Mouse (Mus musculus): ENCODE data around the gene Pdha2. TPM values are rescaled to one million over a fixed set of nuclear protein-coding genes. Genes with fewer than 3 reads are reported as not detected.

The Pdha2 gene
- not detected in 2 replicates for polyA plus RNA-seq (2015; fragmentation: Nextera tagmentation; extraction: Ambion mirVana)

DNA sequence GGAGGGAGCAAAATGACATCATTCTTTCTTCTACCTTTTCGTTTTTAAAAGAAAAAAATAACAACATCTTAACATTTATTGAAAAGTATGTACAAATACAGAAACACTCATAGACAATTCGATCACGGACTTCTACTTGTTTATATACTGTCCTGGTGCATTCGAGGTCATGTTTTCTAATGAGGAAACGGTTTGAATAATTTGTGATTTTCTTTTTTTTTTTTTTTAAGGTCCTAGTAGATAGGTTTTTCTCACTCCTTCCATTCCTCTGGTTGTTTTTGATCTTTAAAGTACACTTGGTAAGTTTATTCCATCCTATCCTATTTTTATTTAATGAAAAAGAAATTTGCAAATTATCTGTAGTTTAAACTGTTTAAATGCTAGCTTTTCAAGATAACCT, at the start of gene Pdha2:
Pdha2 (minus strand) TSS at position 101 of the 400 bp plus-strand sequence.
- Histone ChIP-seq H3K4me3 (no peak within 1 kb of the TSS), H3K27me3 (no peaks in the 10 kb centered on the region), H3K9ac (no peak within 1 kb of the TSS), H3K27ac (no peak within 1 kb of the TSS), H3K9me3 (no peaks in the 10 kb centered on the region), H3K4me2 (no peak within 1 kb of the TSS), H3K4me1 (no peaks in the 10 kb centered on the region), H3K36me3 (no peaks in the 10 kb centered on the region)
- ATAC-seq (ENCODE audit: insufficient number of reproducible peaks, insufficient read depth, low FRiP score, low TSS enrichment, low read depth) = no peak
- 92% methylated on average over 5 of the region's 5 CpGs for WGBS

DNA sequence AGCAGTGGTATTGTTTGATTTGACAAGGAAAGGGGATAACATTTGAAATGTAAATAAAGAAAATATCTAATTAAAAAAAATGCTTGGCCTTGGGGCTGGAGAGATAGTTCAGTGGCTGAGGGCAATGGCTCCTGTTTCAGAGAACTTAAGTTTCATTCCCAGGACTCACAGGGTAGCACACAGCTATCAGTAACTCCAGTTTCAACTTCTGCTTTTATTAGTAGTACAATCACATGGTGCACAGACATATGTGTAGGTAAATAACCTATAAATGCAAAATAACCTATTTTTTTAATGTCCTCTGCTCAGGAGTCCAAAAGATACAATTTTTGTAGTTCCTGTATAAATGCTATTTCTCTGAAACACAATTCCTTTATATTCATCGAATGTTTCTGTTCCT, 48.4 kb upstream of the Pdha2 start:
- no peak overlapping the region for H3K4me3 ChIP-seq
- no peaks in the 10 kb centered on the region for H3K27me3 ChIP-seq
- H3K36me3 ChIP-seq = no peaks in the 10 kb centered on the region
- H3K9ac ChIP-seq = no peak overlapping the region
- H3K27ac ChIP-seq = no peak overlapping the region
- H3K4me1 ChIP-seq = no peaks in the 10 kb centered on the region
- no peak for ATAC-seq (ENCODE audit: insufficient number of reproducible peaks, insufficient read depth, low FRiP score, low TSS enrichment, low read depth)
- 91% methylated on average over 1 of the region's 1 CpGs for WGBS
- no peaks in the 10 kb centered on the region for H3K9me3 ChIP-seq
- H3K4me2 ChIP-seq = no peak overlapping the region

DNA sequence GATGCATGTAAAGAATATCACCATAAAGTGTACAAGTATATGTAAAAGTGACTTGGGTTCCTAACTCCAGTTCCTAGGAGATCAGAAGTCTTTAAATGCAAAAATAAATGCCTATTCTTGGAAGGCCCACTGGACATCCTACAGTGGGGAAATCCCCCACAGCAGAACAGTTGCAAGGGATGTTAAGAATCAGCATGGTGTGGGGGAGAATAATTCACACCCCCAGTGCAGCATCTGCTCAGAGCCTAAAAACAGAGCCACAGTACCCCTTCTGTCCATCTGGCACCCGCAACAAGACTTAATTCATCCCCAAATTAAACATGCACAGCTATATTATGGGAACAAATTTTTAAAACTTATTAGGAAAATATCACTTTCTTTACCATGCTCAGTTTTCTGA, 39.3 kb upstream of the Pdha2 start:
- no peak for ATAC-seq (ENCODE audit: insufficient number of reproducible peaks, insufficient read depth, low FRiP score, low TSS enrichment, low read depth)
- Histone ChIP-seq H3K4me1 (no peaks in the 10 kb centered on the region), H3K27ac (no peak overlapping the region), H3K9me3 (no peaks in the 10 kb centered on the region), H3K36me3 (no peaks in the 10 kb centered on the region), H3K4me3 (no peak overlapping the region), H3K9ac (no peak overlapping the region), H3K4me2 (no peak overlapping the region), H3K27me3 (no peaks in the 10 kb centered on the region)
- 88% methylated on average over 1 of the region's 1 CpGs for WGBS

DNA sequence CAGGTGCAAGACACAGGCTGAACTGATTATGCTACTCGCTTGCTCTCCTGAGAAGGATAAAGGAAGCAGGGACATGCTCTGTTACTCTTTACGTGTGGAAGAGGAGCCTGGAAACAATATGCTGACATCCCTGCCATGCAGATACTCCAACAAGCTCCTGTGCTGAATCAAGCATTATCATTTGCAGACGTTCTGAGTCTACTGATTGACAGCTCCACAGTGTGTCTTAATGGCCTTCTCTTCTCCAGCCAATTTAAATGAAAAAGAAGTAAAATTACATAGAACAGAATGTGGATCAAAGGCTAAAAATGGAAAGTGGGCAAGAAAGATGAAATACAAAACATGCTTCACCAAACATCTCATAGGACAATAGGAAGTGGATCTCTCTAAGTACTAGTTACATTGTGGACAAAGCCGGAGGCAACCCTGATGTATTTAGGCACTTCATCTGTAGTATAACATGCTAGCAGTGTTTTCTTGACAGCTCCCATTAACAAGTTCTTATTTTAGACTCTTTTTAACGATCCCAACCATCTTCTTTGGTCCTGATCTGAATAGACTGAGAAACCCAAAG, 32.7 kb upstream of the Pdha2 start:
- H3K4me3 ChIP-seq = no peak overlapping the region
- H3K4me1 ChIP-seq = no peaks in the 10 kb centered on the region
- H3K4me2 ChIP-seq = no peak overlapping the region
- ATAC-seq (ENCODE audit: insufficient number of reproducible peaks, insufficient read depth, low FRiP score, low TSS enrichment, low read depth) = no peak
- no peak overlapping the region for H3K9ac ChIP-seq
- H3K9me3 ChIP-seq = no peaks in the 10 kb centered on the region
- WGBS = 43% methylated on average over 5 of the region's 5 CpGs
- no peak overlapping the region for H3K27ac ChIP-seq
- no peaks in the 10 kb centered on the region for H3K36me3 ChIP-seq
- H3K27me3 ChIP-seq = no peaks in the 10 kb centered on the region

DNA sequence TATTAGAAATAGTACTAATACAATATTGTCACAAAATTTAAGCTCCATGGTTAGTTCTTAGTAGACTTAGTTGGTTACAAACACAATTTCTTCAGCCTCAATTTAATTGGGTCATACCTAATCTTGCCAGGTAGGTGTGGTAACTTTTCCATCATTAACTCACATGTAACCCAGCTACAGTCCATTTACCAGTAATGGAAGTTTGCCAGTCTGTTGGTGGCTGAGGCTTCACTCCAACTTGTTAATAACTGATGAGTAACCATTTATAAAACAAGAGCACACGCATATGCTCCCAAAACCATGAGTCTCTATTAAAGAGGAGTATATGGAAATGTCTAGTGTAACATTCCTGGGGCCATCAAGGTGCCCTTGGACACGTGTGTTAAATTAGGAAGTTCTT, 25.9 kb upstream of the Pdha2 start:
- H3K4me2 ChIP-seq = no peak overlapping the region
- WGBS = 73% methylated on average over 2 of the region's 2 CpGs
- no peak for ATAC-seq (ENCODE audit: insufficient number of reproducible peaks, insufficient read depth, low FRiP score, low TSS enrichment, low read depth)
- no peak overlapping the region for H3K4me3 ChIP-seq
- no peaks in the 10 kb centered on the region for H3K9me3 ChIP-seq
- H3K36me3 ChIP-seq = no peaks in the 10 kb centered on the region
- H3K9ac ChIP-seq = no peak overlapping the region
- H3K27me3 ChIP-seq = no peaks in the 10 kb centered on the region
- no peak overlapping the region for H3K27ac ChIP-seq
- H3K4me1 ChIP-seq = no peaks in the 10 kb centered on the region

DNA sequence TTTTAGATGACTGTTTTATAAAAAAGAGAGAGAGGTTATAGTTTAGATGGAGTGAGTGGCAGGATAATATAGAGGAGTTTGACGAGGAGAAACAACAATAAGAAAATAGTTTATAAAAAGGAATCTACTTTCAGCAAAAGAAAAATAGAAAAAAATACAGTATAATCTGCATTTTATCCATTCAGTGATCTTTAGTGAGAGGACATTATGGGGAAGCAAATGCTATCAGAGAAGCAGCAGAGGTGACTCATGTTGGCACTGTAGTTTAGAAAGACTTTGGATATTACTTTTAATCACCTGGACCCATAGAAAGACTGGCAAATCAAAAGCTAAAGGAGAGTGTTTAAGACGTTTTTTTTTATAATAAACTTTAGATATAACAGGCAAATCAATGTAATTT, 17.0 kb upstream of the Pdha2 start:
- no peaks in the 10 kb centered on the region for H3K27me3 ChIP-seq
- H3K4me2 ChIP-seq = no peak overlapping the region
- no peak overlapping the region for H3K9ac ChIP-seq
- WGBS = 55% methylated on average over 2 of the region's 2 CpGs
- no peaks in the 10 kb centered on the region for H3K9me3 ChIP-seq
- no peak overlapping the region for H3K4me3 ChIP-seq
- ATAC-seq (ENCODE audit: insufficient number of reproducible peaks, insufficient read depth, low FRiP score, low TSS enrichment, low read depth) = no peak
- no peaks in the 10 kb centered on the region for H3K36me3 ChIP-seq
- no peak overlapping the region for H3K27ac ChIP-seq
- no peaks in the 10 kb centered on the region for H3K4me1 ChIP-seq

DNA sequence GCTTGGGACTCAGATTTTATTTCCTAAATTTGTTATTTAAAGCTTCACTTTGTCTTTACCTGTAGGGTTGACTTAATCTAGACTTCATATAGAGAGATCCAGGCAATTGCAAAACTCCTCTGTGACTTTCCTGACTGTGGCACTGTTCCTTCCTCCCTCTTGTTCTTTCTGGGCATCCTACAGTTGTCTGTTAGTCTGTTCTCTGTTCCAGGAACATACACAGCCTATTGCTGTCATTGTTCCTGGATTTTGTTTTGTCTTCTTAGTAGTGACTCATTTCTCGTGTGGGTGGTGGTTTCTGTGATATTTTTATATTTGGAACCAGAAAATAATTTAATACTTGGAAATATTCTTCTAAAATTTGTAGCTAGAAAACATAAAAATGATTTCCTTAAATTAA, 10.2 kb upstream of the Pdha2 start:
- Histone ChIP-seq H3K36me3 (no peaks in the 10 kb centered on the region), H3K4me1 (0 out of 2 replicates have a peak, but pooled peaks cover 2% of the 10 kb centered on the region), H3K9me3 (no peaks in the 10 kb centered on the region), H3K27me3 (no peaks in the 10 kb centered on the region), H3K4me3 (no peak overlapping the region), H3K27ac (no peak overlapping the region), H3K4me2 (no peak overlapping the region), H3K9ac (no peak overlapping the region)
- ATAC-seq (ENCODE audit: insufficient number of reproducible peaks, insufficient read depth, low FRiP score, low TSS enrichment, low read depth) = no peak
- 77% methylated on average over 1 of the region's 1 CpGs for WGBS

DNA sequence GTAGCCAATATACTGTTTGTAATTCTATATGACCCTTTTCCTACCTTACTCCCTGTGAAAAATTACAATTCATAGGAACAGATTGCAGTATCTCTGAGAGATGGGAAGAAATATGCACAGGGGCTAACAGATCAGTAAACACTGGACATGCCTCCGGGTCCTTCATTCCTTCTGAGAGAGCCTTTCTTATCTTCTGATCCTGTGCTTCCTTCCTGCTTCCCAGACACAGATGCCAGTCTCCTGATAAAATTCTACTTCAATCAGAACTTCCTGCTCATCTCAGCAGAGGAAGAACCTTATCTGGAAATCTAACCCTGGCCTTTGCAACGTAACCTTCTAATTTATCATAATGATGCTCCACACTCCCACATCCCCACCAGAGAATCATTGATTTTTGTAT, 6.4 kb upstream of the Pdha2 start:
- Histone ChIP-seq H3K4me3 (no peak overlapping the region), H3K4me2 (no peak overlapping the region), H3K9me3 (no peaks in the 10 kb centered on the region), H3K36me3 (no peaks in the 10 kb centered on the region), H3K4me1 (0 out of 2 replicates have a peak, but pooled peaks cover 2% of the 10 kb centered on the region), H3K9ac (no peak overlapping the region), H3K27ac (no peak overlapping the region), H3K27me3 (no peaks in the 10 kb centered on the region)
- no peak for ATAC-seq (ENCODE audit: insufficient number of reproducible peaks, insufficient read depth, low FRiP score, low TSS enrichment, low read depth)
- 36% methylated on average over 2 of the region's 2 CpGs for WGBS

DNA sequence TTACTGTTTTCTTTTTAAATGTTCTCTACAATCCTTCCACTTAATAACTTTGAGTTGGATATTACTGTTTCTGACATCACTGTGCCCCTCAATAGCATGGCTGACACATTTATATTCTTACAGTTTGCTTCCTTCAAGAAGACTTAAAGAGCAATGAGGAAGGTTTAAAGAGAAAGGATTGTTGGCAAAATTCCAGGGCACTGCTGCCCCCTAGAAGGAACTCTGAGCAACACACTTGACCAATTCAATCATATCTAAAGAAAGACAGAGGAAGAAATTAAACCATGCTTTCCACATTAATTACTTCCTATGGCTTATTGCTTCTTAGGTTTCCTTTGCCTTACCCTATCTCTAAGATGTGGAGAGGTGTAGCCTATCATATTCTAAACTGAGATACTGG, 4.8 kb upstream of the Pdha2 start:
- Histone ChIP-seq H3K9ac (no peak overlapping the region), H3K36me3 (no peaks in the 10 kb centered on the region)

DNA sequence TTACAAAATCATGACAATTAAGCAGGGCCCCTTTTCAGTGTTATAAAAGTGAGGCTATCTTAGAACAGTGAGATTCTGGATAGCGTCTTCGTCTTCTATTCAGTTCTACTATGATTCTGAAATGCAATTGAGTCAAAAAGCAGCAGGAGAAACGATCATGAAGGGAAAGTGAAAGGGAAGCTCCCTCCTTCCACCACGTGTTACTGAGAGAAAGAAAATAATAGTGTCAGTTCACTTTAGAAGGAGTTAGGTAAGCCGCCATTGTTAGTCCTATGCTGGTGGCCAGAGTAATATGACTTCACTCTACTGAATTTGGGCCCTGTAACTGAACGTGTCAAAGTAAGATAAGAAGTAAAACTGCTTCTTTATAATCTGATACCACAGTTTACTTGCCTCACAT, 4.1 kb upstream of the Pdha2 start:
- Histone ChIP-seq H3K9ac (no peak overlapping the region), H3K9me3 (no peaks in the 10 kb centered on the region), H3K4me1 (0 out of 2 replicates have a peak, but pooled peaks cover 2% of the 10 kb centered on the region), H3K27ac (no peak overlapping the region), H3K36me3 (no peaks in the 10 kb centered on the region), H3K4me2 (no peak overlapping the region), H3K4me3 (no peak overlapping the region), H3K27me3 (no peaks in the 10 kb centered on the region)
- no peak for ATAC-seq (ENCODE audit: insufficient number of reproducible peaks, insufficient read depth, low FRiP score, low TSS enrichment, low read depth)
- 65% methylated on average over 6 of the region's 6 CpGs for WGBS

More for the DNA sequence above, 4.8 kb upstream of the Pdha2 start:
- no peak overlapping the region for H3K4me3 ChIP-seq
- no peak overlapping the region for H3K27ac ChIP-seq
- ATAC-seq (ENCODE audit: insufficient number of reproducible peaks, insufficient read depth, low FRiP score, low TSS enrichment, low read depth) = no peak
- H3K4me2 ChIP-seq = no peak overlapping the region
- 0 out of 2 replicates have a peak, but pooled peaks cover 2% of the 10 kb centered on the region for H3K4me1 ChIP-seq
- no peaks in the 10 kb centered on the region for H3K9me3 ChIP-seq
- no peaks in the 10 kb centered on the region for H3K27me3 ChIP-seq

DNA sequence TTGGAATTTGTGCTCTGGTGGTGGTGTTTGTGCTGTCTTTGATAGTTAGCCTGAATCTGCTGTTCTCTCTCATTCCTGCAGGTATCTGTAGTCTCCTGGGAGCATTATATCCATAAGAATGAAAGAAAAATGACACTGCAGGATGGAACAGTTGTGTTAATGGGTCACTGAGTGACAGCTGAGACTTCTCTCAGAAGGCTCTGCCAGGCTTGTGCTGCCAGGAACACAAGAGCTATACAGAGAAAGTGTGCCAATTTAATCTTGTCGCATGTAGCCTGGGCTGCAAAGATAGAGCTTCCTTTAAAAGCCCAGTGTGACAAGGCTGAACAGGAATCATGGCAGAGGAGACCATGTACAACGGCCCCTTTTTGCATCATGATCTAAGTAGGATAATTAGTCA, 2.6 kb upstream of the Pdha2 start:
- Histone ChIP-seq H3K4me1 (0 out of 2 replicates have a peak, but pooled peaks cover 2% of the 10 kb centered on the region), H3K36me3 (no peaks in the 10 kb centered on the region), H3K27me3 (no peaks in the 10 kb centered on the region), H3K4me3 (no peak overlapping the region), H3K9me3 (no peaks in the 10 kb centered on the region), H3K27ac (no peak overlapping the region), H3K4me2 (no peak overlapping the region), H3K9ac (no peak overlapping the region)
- 73% methylated on average over 2 of the region's 2 CpGs for WGBS
- ATAC-seq (ENCODE audit: insufficient number of reproducible peaks, insufficient read depth, low FRiP score, low TSS enrichment, low read depth) = no peak

DNA sequence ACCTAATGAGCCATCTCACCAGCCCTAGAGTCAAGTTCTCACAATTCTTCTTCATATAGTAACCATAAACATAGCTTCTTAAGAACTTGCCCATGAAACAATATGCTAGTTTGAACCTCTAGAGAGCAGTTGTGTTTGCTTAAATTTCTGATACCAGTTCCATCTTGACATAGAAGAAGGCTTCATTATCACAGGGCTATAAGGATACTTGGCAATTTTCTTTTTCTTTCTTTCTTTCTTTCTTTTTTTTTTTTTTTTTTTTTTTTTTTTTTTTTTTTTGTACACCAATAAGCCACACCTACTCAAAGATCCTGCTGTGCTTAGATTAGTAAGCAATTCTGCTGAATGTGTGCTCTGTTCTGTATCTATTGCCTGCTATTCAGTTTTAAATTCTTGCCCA, 2.0 kb upstream of the Pdha2 start:
- Histone ChIP-seq H3K9ac (no peak overlapping the region), H3K4me2 (no peak overlapping the region), H3K9me3 (no peaks in the 10 kb centered on the region), H3K27me3 (no peaks in the 10 kb centered on the region), H3K4me3 (no peak overlapping the region), H3K4me1 (0 out of 2 replicates have a peak, but pooled peaks cover 2% of the 10 kb centered on the region), H3K27ac (no peak overlapping the region), H3K36me3 (no peaks in the 10 kb centered on the region)
- no peak for ATAC-seq (ENCODE audit: insufficient number of reproducible peaks, insufficient read depth, low FRiP score, low TSS enrichment, low read depth)

Data from embryonic facial prominence, embryonic 13.5 days (tissue).